Mouse (Mus musculus) heart, adult 2 months (tissue): ENCODE data around the gene Spns2.

Experiments
- CTCF ChIP-seq: fragments of 200-600 bp; IDR thresholded peaks from 2 replicates; pipeline ENCODE4 v1.8.1; 2022; ENCODE audit warnings: antibody characterized with exemption, mild to moderate bottlenecking, moderate library complexity
- EP300 ChIP-seq: fragments of 200-500 bp; IDR thresholded peaks from 2 replicates; pipeline ENCODE4 v1.6.1; 2011; ENCODE audit warnings: low read depth, low read length, control low read depth; ENCODE audit not compliant: insufficient read depth

DNA sequence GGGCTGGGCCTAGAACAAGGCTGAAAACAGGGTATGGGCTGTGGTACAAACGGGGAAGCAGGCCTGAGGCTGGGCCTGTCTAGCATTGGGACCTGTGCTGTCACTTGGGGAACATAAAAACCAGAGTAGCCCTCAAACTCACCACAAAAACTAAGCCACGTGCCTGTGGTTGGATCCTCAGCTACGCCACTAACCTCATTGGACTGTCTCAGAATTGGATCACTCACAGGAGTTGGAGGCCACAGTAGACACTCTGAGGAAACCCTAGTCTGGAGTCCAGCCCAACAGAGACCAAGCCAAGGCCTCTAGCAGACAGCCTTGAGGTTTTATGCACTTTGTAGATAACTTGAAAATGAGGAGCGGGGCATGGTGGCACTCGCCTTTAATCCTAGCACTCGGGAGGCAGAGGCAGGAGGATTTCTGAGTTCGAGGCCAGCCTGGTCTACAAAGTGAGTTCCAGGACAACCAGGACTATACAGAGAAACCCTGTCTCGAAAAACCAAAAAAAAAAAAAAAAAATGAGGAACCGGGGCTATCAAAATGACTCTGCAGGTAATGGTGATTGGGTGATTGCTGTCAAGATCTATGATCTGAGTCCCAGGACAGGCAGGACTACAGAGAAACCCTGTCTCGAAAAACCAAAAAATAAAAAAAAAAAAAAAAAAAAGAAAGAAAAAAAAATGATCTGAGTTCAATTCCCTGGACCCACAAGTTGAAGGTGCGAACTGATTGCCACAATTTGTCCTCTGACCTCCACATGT is 68.0 kb downstream of the Spns2 start:
- TF ChIP-seq EP300 (no peak), CTCF (no peak)
